Mouse (Mus musculus) urinary bladder, postnatal 25 days (tissue): ENCODE measurements around the gene Wdr4.
"Not testable (repeated sequence)": the region's sequence is repeated elsewhere in the genome, so short reads cannot be mapped to it uniquely, and the experiment has no call there.

Experiments
- DNase-seq: peaks from one replicate; pipeline ENCODE4 v3.0.0; 2022; ENCODE audit warnings: low spot score

Gene Wdr4

GRCm38 (mm10) chr17:31519946-31520838 lies at the start of gene Wdr4, which contains the start of gene Ndufv3:
Gene Wdr4, minus strand, starts transcription at chr17:31519980.
Gene Ndufv3, plus strand, starts transcription at chr17:31520115.
- DNase-seq, result peak; percentile 99

- DNase-seq, result no peak
Measured at GRCm38 (mm10) chr17:31566276-31566675, 46.5 kb upstream of the Wdr4 start.

- peak; percentile 56 for DNase-seq
Measured at GRCm38 (mm10) chr17:31565141-31566056, 45.6 kb upstream of the Wdr4 start.

- peak; percentile 87 for DNase-seq
Measured at GRCm38 (mm10) chr17:31564858-31565140, 45.0 kb upstream of the Wdr4 start.

- peak; percentile 92 for DNase-seq
Measured at GRCm38 (mm10) chr17:31564015-31564857, 44.5 kb upstream of the Wdr4 start, which contains the start of gene Pknox1. Gene Pknox1, plus strand, starts transcription at chr17:31564734.

GRCm38 (mm10) chr17:31563632-31564014 lies 43.8 kb upstream of the Wdr4 start:
- DNase-seq, result peak; percentile 15

GRCm38 (mm10) chr17:31559021-31559789 lies 39.4 kb upstream of the Wdr4 start:
- no peak for DNase-seq

GRCm38 (mm10) chr17:31557947-31558542 lies 38.3 kb upstream of the Wdr4 start:
- DNase-seq, result no peak

GRCm38 (mm10) chr17:31557124-31557880 lies 37.5 kb upstream of the Wdr4 start:
- no peak for DNase-seq

GRCm38 (mm10) chr17:31556253-31556652 lies 36.5 kb upstream of the Wdr4 start:
- DNase-seq, result no peak

GRCm38 (mm10) chr17:31552601-31553000 lies 32.8 kb upstream of the Wdr4 start:
- not testable (repeated sequence) for DNase-seq

- no peak for DNase-seq
Measured at GRCm38 (mm10) chr17:31549389-31549788, 29.6 kb upstream of the Wdr4 start.

GRCm38 (mm10) chr17:31547974-31548373 lies 28.2 kb upstream of the Wdr4 start:
- no peak for DNase-seq

GRCm38 (mm10) chr17:31546444-31547196 lies 26.8 kb upstream of the Wdr4 start:
- DNase-seq, result no peak

GRCm38 (mm10) chr17:31543574-31543973 lies 23.8 kb upstream of the Wdr4 start:
- DNase-seq, result no peak

- DNase-seq, result no peak
Measured at GRCm38 (mm10) chr17:31541460-31541831, 21.7 kb upstream of the Wdr4 start.

GRCm38 (mm10) chr17:31540809-31541459 lies 21.2 kb upstream of the Wdr4 start:
- DNase-seq, result no peak

- DNase-seq, result no peak
Measured at GRCm38 (mm10) chr17:31540101-31540500, 20.3 kb upstream of the Wdr4 start.
